Mouse (Mus musculus) kidney, adult 9 months (tissue): ENCODE results near the gene Prn.

Experiments
- DNase-seq: peaks from one replicate; pipeline ENCODE4 v3.0.0; 2022

Prn gene

DNA sequence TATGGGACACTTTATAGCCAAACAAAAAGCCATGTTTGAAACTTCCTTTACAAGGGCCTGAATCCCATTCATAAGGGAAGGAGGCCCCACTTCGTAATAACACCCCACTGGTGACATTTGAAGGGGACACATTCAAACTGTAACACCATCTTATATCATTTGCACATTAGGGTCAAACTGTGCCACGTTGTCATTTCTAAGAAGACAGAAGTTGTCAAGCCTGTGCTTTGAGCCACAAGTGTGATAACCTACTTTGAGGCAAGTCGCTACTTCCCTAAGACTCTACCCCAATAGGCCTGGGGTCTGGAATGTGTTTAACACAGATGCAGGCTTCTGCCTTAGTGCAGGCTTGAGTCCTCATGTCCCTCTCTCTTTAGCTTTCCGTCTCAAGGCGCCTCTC, 2.4 kb upstream of the Prn start:
- no peak for DNase-seq

DNA sequence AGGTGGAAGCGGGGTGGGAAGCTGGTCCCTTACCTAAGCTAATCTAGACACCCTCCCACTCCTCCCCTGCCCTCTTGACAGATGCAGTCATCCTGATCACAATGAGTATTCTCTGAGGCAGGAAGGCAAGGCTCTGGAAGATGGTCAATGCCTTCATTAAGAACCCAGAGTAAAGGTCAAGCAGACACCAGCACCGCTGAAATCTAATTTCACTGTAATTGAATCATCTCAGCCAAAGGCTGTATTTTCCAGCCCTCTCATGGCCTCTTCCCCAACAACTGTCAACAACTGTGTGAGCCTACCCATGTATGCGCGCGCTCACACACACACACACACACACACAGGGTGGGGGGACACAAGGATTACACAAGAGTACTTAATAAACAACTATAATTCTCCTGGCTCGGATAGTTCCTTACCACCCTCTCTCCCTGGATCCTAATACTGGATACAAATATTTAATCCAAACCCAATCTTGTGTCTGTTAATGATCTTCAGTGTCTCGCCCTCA, 1.4 kb upstream of the Prn start:
- DNase-seq = peak; percentile 83

GRCm38 (mm10) chr2:131908906-131909305, 851 bp upstream of the Prn start:
- DNase-seq = no peak

GRCm38 (mm10) chr2:131910847-131911246, 1.1 kb downstream of the Prn start:
- DNase-seq = no peak

GRCm38 (mm10) chr2:131911341-131911740, 1.6 kb downstream of the Prn start:
- DNase-seq = peak; percentile 40

GRCm38 (mm10) chr2:131912526-131913258, 2.9 kb downstream of the Prn start:
- peak; percentile 50 for DNase-seq

- no peak for DNase-seq
Measured at GRCm38 (mm10) chr2:131932275-131932902, 22.6 kb downstream of the Prn start.

DNA sequence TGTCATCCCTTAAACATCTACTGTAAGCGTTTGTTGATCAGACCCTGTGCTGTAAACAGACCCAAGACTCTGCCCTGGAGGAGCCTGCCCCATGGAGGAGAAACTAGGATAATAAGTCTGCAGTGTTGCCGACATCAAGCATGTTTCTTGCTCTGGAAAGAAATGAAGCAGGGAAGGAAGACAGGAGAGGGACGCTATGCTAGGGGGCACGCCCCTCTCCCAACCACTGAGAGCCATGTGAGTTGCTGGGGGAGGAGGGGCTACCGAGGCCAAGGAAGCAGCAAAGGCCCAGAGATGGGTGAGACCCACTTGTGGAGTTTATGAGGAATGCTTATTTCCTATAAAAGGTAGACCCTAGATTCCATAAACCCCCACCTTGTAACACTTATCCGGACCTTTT, 23.3 kb downstream of the Prn start:
- DNase-seq = no peak

GRCm38 (mm10) chr2:131933598-131933997, 23.8 kb downstream of the Prn start:
- DNase-seq = peak; percentile 52

- DNase-seq = no peak
Measured at GRCm38 (mm10) chr2:131934243-131934642, 24.5 kb downstream of the Prn start.

DNA sequence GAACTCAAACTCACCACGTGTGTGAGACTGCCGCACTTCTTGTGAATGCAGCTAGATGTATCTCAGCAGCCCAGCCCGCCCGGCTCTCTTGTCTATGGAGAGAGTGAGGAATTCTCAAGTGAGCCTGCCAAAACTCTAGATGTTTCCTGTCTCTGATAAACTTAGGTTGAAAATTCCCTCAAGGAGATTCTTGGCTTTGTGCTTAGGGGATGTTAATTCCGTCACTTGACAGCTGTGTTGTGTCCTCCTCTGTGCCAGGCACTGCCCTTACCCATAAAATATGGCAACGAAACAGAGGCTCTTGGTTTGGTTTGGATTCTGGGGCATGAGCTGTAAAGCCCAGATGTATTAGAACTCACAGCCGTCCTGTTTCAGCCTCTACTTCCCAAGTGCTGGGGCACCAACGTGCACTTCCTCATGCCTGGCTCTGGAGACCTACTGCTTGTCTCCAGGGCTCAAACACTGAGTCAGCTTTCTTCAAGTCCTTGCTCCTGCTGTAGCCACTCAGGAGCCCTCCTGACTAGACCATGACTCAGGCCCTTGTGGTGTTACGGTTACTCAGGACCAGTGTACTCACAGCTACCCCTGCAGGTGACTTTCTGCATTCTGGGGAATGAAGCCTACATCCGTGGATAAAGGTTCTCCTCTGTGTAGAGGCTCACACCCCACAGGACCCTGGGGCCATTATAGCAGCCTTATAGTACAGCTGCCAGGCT, 25.8 kb downstream of the Prn start:
- no peak for DNase-seq

GRCm38 (mm10) chr2:131936410-131936809, 26.7 kb downstream of the Prn start:
- no peak for DNase-seq

- DNase-seq = peak; percentile 63
Measured at GRCm38 (mm10) chr2:131939404-131940111, 29.8 kb downstream of the Prn start.

- DNase-seq = no peak
Measured at GRCm38 (mm10) chr2:131940506-131940905, 30.7 kb downstream of the Prn start.

DNA sequence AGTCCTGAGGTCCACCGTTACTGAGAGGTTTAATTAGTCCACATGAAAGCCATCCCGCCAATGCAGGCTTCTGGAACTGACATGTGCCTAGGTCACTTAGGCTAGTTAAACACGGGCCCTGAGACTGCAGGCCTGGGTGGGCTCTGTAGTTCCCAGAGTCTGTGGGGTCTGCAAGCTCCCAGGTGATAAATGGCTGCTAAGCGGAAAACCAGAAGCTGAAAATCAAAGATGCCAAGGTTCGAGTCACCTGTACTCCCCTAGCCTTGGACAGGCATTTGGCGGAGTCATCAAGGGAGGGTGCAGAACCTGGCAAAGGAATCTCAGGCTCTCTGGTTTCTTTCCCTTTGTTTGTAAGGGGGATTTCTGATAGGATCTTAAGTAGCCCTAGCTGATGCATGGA, 31.7 kb downstream of the Prn start:
- DNase-seq = no peak

DNA sequence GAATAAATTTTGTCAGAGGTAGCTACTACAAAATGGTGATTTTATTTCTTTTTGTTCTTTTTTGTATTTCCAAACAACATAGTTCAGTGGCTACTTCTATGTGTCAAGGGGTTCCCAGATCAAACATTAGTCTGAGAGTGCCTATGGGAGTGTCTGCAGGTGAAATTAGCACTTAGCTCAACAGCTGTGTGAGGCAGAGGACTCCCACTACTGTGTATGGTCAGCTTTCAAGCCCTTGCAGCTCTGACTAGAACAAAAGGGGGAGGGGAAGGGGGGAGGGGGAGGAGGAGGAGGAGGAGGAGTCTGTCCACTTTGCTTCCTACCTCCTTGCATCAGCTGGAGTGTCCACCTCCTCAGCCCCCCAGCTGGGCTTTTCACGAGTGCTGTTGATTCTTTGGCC, 34.6 kb downstream of the Prn start:
- no peak for DNase-seq

- no peak for DNase-seq
Measured at GRCm38 (mm10) chr2:131945225-131945624, 35.5 kb downstream of the Prn start.

DNA sequence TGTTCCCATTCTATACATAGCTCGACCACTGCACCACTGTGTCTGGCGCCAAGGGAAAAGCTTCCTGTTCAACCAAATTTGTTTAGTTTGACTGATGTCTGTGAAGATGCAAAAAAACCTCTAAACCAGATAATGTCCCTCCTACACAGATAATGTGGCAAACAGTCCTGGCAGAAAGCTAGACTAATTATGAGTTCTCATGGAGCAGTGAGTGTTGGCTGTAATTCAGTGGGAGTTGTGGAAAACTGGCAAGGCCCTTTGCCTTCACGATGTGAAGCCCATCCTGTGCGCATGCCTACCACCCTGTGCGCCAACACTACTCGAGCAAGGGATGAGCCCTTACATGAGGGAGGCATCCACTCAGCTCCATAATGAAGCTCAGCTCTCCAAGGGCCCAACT, 36.0 kb downstream of the Prn start:
- no peak for DNase-seq

- DNase-seq = no peak
Measured at GRCm38 (mm10) chr2:131946351-131946750, 36.6 kb downstream of the Prn start.

DNA sequence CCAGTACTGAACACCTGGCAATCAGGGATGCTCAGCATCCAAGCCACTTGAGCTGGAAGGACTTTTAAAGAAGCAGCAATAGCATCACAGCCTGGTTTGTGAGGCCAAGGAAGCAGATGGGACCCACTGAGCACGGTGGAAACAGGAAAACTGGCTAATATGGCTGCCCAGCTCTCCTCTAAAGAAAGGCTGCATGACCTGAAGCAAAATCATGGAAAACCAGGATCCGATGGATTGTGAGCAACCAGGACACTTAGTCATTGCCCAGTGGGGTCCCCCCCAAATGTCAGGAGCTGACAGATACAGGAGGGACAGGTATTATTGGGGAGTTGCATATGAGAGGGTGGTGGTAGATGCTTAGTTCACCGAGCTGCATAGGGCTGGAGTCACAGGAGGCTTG, 38.4 kb downstream of the Prn start:
- DNase-seq = no peak

- no peak for DNase-seq
Measured at GRCm38 (mm10) chr2:131948916-131949639, 39.3 kb downstream of the Prn start.

DNA sequence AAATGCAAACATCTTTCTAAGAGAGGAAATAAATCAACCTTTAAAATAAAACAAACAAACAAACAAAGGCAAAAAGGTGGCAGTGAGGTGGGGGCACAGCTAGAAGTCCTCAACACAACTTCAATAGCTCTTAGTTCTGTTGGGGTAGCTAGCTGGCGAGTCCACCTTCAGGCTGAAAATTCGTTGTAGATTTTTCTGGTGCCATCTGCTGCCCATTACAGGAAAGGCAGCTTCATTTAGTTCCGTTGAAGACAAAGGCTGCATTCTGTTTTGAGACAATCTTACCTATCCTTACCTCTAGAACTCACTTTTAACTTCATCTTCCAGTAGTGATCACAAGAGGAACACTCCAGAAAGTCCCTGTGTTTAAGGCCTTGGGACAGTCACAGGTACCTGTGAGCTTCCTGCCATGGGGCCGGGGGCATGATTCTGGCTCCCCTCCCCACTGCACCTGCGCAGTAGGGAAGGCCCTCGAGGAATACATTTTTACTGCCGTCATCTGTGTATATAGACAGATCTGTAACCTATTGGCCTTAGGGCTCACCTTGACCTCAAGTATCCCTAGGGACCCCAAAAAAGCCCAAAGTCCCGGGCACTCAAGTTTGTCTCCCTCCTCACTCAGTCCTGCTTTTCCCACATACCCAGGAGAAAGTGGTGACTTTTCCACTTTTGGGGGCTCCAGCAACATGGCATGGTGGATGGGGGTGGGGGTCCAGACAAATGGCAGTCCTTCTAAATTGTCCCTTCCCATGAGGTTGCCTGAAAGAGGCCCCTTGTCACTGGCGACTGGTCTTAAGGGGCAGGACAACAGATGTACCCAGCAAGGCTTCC, 40.2 kb downstream of the Prn start:
- DNase-seq = peak; percentile 66
